In genomic region chr12:69458170-69458841, GRCm38 (mm10) we compare ENCODE assay signal across 8 mouse cellular contexts.
DNase-seq lines count a peak whose midpoint lies in the region; ATAC-seq and TF ChIP-seq lines count a peak whose summit lies in the region.

No protein-coding gene starts in this region.

- H3K27ac ChIP-seq in kidney, embryonic 14.5 days (ENCODE audit: low read depth, low read length), result no peak overlapping the region; the same call in 1 of the 2 replicates
- peak overlapping the region; percentile 38; the same call in 1 of the 2 replicates for H3K27ac ChIP-seq in lung, embryonic 14.5 days (ENCODE audit: low read depth)

- H3K9me3 ChIP-seq in kidney, embryonic 14.5 days (ENCODE audit: control insufficient read depth, low read length), result no peaks in the 10 kb centered on the region
- no peaks in the 10 kb centered on the region for H3K9me3 ChIP-seq in lung, embryonic 14.5 days (ENCODE audit: low read depth, low read length)

- CTCF ChIA-PET in Patski (lab: Charles Lee), result interaction anchor here (1.0 kb wide), 2 partner anchors 13 to 22 kb away, joined by 3 read pairs; no protein-coding TSS in a partner anchor

- no peak for TF ChIP-seq CTCF in Patski (IDR thresholded peaks at IDR 0.05)
- TF ChIP-seq CTCF in lung, embryonic 14.5 days (IDR thresholded peaks at IDR 0.05; ENCODE audit: low read depth), result no peak

- H3K36me3 ChIP-seq in kidney, embryonic 14.5 days (ENCODE audit: control insufficient read depth, insufficient read depth, low read length), result no peaks in the 10 kb centered on the region
- no peaks in the 10 kb centered on the region for H3K36me3 ChIP-seq in lung, embryonic 14.5 days (ENCODE audit: insufficient read depth)

- 0 out of 2 replicates have a peak, but pooled peaks cover 12% of the 10 kb centered on the region for H3K4me1 ChIP-seq in kidney, embryonic 14.5 days (ENCODE audit: control insufficient read depth, insufficient read depth, low read length)
- no peaks in the 10 kb centered on the region for H3K4me1 ChIP-seq in lung, embryonic 14.5 days (ENCODE audit: insufficient read depth)

- WGBS in kidney, embryonic 14.5 days, result 44% methylated on average over 14 of the region's 14 CpGs
- WGBS in lung, embryonic 14.5 days, result 34% methylated on average over 14 of the region's 14 CpGs

- H3K4me2 ChIP-seq in kidney, embryonic 14.5 days (replicated peaks; ENCODE audit: low read depth, low read length), result no peak overlapping the region; the same call in 1 of the 2 replicates
- no peak overlapping the region for H3K4me2 ChIP-seq in lung, embryonic 14.5 days

- H3K27me3 ChIP-seq in kidney, embryonic 14.5 days (ENCODE audit: control insufficient read depth, insufficient read depth, low read length), result no peaks in the 10 kb centered on the region
- no peaks in the 10 kb centered on the region for H3K27me3 ChIP-seq in Patski
- no peaks in the 10 kb centered on the region for H3K27me3 ChIP-seq in lung, embryonic 14.5 days (ENCODE audit: insufficient read depth, low read length)

- peak; percentile 27 for DNase-seq in kidney, adult 11 months
- DNase-seq in A20 (ENCODE audit: low read depth, low spot score) (peak; percentile 64), Patski (ENCODE audit: low read depth, low spot score) (peak; percentile 79)
- peak; percentile 39 to 54 for DNase-seq in frontal cortex, postnatal 36 days (ENCODE audit: low spot score in 2 of 2)
- peak; percentile 74 for DNase-seq in lung, embryonic 14.5 days
- peak; percentile 58 to 60 for DNase-seq in thymus, postnatal 10 days (ENCODE audit: low spot score in 2 of 2)
- no peak for DNase-seq in ovary, postnatal 36 days (ENCODE audit: low spot score)

- POLR2A ChIA-PET in Patski (lab: Charles Lee), result interaction anchor here (0.7 to 1.0 kb wide), 2 partner anchors 16 to 41 kb away, joined by 3 read pairs; no protein-coding TSS in a partner anchor

- no peak overlapping the region for H3K4me3 ChIP-seq in kidney, embryonic 14.5 days (ENCODE audit: low read length)
- no peak overlapping the region for H3K4me3 ChIP-seq in lung, embryonic 14.5 days (ENCODE audit: low read depth, low read length)

- in situ Hi-C loops in Patski (cut with MboI; ENCODE audit: low pct_unique_long_range_greater_than_20kb), result loop anchor here (5.0 kb wide), 1 partner anchor 76 kb away; no protein-coding TSS in a partner anchor

- no peak for ATAC-seq in kidney, embryonic 14.5 days (ENCODE audit: low FRiP score, low TSS enrichment)
- no peak for ATAC-seq in Patski
- ATAC-seq in lung, embryonic 14.5 days (ENCODE audit: insufficient read depth), result peak; percentile 39

- H3K9ac ChIP-seq in kidney, embryonic 14.5 days (ENCODE audit: low read depth, low read length), result no peak overlapping the region
- H3K9ac ChIP-seq in lung, embryonic 14.5 days, result no peak overlapping the region
